Mouse (Mus musculus) MEL (cell line): ENCODE data around the gene Cyp26a1. TPM values are rescaled to one million over a fixed set of nuclear protein-coding genes. Genes with fewer than 3 reads are reported as not detected.

Experiments used
- DNase-seq: peaks from one replicate; pipeline ENCODE4 v3.0.0; 2011; ENCODE audit warnings: low read depth, low spot score
- H3K27ac ChIP-seq: 2 replicates; pipeline ENCODE4 v1.5.1; 2012; ENCODE audit warnings: low read depth, mild to moderate bottlenecking, control low read depth, low read length, moderate library complexity; ENCODE audit not compliant: control insufficient read depth
- H3K27me3 ChIP-seq, 2 experiments: fragments of 150-350 bp in 1 of 2; sonication (generic) in 1 of 2; 2 replicates each; pipeline ENCODE4 v1.6.1; 2012; ENCODE audit warnings: low read length in 2 of 2, mild to moderate bottlenecking in 2 of 2, improper control_type of control experiment in 1 of 2, moderate library complexity in 1 of 2; ENCODE audit not compliant: insufficient read depth in 2 of 2, control insufficient read depth in 1 of 2
- H3K36me3 ChIP-seq, 2 experiments: 2 replicates each; pipeline ENCODE4 v1.6.1; 2012 to 2014; ENCODE audit warnings: low read length in 2 of 2, improper control_type of control experiment in 1 of 2, inconsistent platforms in 1 of 2, mild to moderate bottlenecking in 1 of 2; ENCODE audit not compliant: insufficient read depth in 2 of 2, control insufficient read depth in 1 of 2
- H3K4me1 ChIP-seq, 2 experiments: fragments of 150-350 bp in 1 of 2; sonication (generic) in 1 of 2; 2 replicates each; pipeline ENCODE4 v1.6.1; 2012; ENCODE audit warnings: low read length in 2 of 2, improper control_type of control experiment in 1 of 2, mild to moderate bottlenecking in 1 of 2; ENCODE audit not compliant: insufficient read depth in 2 of 2, control insufficient read depth in 1 of 2
- H3K4me3 ChIP-seq, 2 experiments: fragments of 150-350 bp in 1 of 2; sonication (generic) in 1 of 2; 2 replicates each; pipeline ENCODE4 v1.5.1; 2012; ENCODE audit warnings: low read depth in 2 of 2, low read length in 2 of 2, mild to moderate bottlenecking in 2 of 2, moderate library complexity in 2 of 2, control low read depth in 1 of 2, improper control_type of control experiment in 1 of 2; ENCODE audit not compliant: control insufficient read depth in 1 of 2, insufficient read depth in 1 of 2
- H3K79me2 ChIP-seq: 2 replicates; pipeline ENCODE4 v1.6.1; 2012; ENCODE audit warnings: mild to moderate bottlenecking, low read length, moderate library complexity; ENCODE audit not compliant: control insufficient read depth, poor library complexity, insufficient read depth
- H3K9ac ChIP-seq: 2 replicates; pipeline ENCODE4 v1.6.1; 2012; ENCODE audit warnings: low read depth, mild to moderate bottlenecking, control low read depth, low read length, moderate library complexity; ENCODE audit not compliant: control insufficient read depth, poor library complexity, severe bottlenecking
- H3K9me3 ChIP-seq: fragments of 150-350 bp; sonication (generic); replicated peaks from 2 replicates; pipeline ENCODE4 v1.6.1; 2012; ENCODE audit warnings: mild to moderate bottlenecking, low read length, improper control_type of control experiment, moderate library complexity; ENCODE audit not compliant: insufficient read depth
- BHLHE40 ChIP-seq: IDR thresholded peaks from 2 replicates; pipeline ENCODE4 v1.6.1; 2012; ENCODE audit warnings: low read depth, mild to moderate bottlenecking, inconsistent platforms, low read length, improper control_type of control experiment, borderline replicate concordance
- CTCF ChIP-seq, 3 experiments: IDR thresholded peaks in 2 of 3; conservative IDR thresholded peaks in 1 of 3; 2 replicates each; pipeline ENCODE4 v1.5.1; 2011 to 2012; ENCODE audit warnings: low read length in 3 of 3, low read depth in 2 of 3, mild to moderate bottlenecking in 2 of 3, improper control_type of control experiment in 1 of 3, inconsistent platforms in 1 of 3, mixed read lengths in 1 of 3, moderate library complexity in 1 of 3; ENCODE audit not compliant: control insufficient read depth in 1 of 3, insufficient read depth in 1 of 3, poor library complexity in 1 of 3, severe bottlenecking in 1 of 3
- ETS1 ChIP-seq: IDR thresholded peaks from 2 replicates; pipeline ENCODE4 v1.6.1; 2012; ENCODE audit warnings: low read depth, mild to moderate bottlenecking, inconsistent platforms, low read length, improper control_type of control experiment, moderate library complexity
- GATA1 ChIP-seq: IDR thresholded peaks from 2 replicates; pipeline ENCODE4 v1.6.1; 2011; ENCODE audit warnings: low read depth, low read length, improper control_type of control experiment
- JUND ChIP-seq: IDR thresholded peaks from 2 replicates; pipeline ENCODE4 v1.6.1; 2011; ENCODE audit warnings: low read depth, mild to moderate bottlenecking, improper control_type of control experiment, low read length
- KAT2A ChIP-seq: conservative IDR thresholded peaks from 2 replicates; pipeline ENCODE4 v1.6.1; 2012; ENCODE audit warnings: low read depth, low read length, improper control_type of control experiment, inconsistent platforms
- MAX ChIP-seq: IDR thresholded peaks from 2 replicates; pipeline ENCODE4 v1.6.1; 2011; ENCODE audit warnings: low read length, improper control_type of control experiment
- MXI1 ChIP-seq: IDR thresholded peaks from 2 replicates; pipeline ENCODE4 v1.6.1; 2011; ENCODE audit warnings: mild to moderate bottlenecking, low read depth, low read length, improper control_type of control experiment
- MYB ChIP-seq: IDR thresholded peaks from 2 replicates; pipeline ENCODE4 v1.6.1; 2011; ENCODE audit warnings: mild to moderate bottlenecking, low read depth, low read length, improper control_type of control experiment
- MYC ChIP-seq: IDR thresholded peaks from 2 replicates; pipeline ENCODE4 v1.6.1; 2011; ENCODE audit warnings: low read depth, mild to moderate bottlenecking, low read length, improper control_type of control experiment, moderate library complexity
- NRF1 ChIP-seq: IDR thresholded peaks from 2 replicates; pipeline ENCODE4 v1.6.1; 2014; ENCODE audit warnings: low read depth, mild to moderate bottlenecking, inconsistent platforms, low read length, improper control_type of control experiment, moderate library complexity; ENCODE audit not compliant: poor library complexity, insufficient read depth, severe bottlenecking
- POLR2AphosphoS2 ChIP-seq: IDR thresholded peaks from 2 replicates; pipeline ENCODE4 v1.6.1; 2011; ENCODE audit warnings: low read length, improper control_type of control experiment
- RCOR1 ChIP-seq: IDR thresholded peaks from 2 replicates; pipeline ENCODE4 v1.6.1; 2012; ENCODE audit warnings: low read depth, mild to moderate bottlenecking, inconsistent platforms, low read length, improper control_type of control experiment
- SIN3A ChIP-seq: IDR thresholded peaks from 2 replicates; pipeline ENCODE4 v1.6.1; 2012; ENCODE audit warnings: low read length, improper control_type of control experiment, inconsistent platforms
- TBP ChIP-seq: IDR thresholded peaks from 2 replicates; pipeline ENCODE4 v1.8.0; 2011; ENCODE audit warnings: low read depth, low read length, improper control_type of control experiment
- UBTF ChIP-seq: IDR thresholded peaks from 2 replicates; pipeline ENCODE4 v1.6.1; 2012; ENCODE audit warnings: low read depth, mild to moderate bottlenecking, inconsistent platforms, low read length, improper control_type of control experiment, moderate library complexity, borderline replicate concordance; ENCODE audit not compliant: insufficient read depth
- USF2 ChIP-seq, 2 experiments: IDR thresholded peaks; 2 replicates each; pipeline ENCODE4 v1.6.1; 2011 to 2012; ENCODE audit warnings: improper control_type of control experiment in 2 of 2, low read length in 2 of 2, borderline replicate concordance in 1 of 2, inconsistent platforms in 1 of 2, low read depth in 1 of 2, mild to moderate bottlenecking in 1 of 2; ENCODE audit not compliant: insufficient read depth in 1 of 2
- ZKSCAN1 ChIP-seq: IDR thresholded peaks from 2 replicates; pipeline ENCODE4 v1.6.1; 2012; ENCODE audit warnings: low read depth, mild to moderate bottlenecking, inconsistent platforms, low read length, improper control_type of control experiment, moderate library complexity
- ZMIZ1 ChIP-seq: IDR thresholded peaks from 2 replicates; pipeline ENCODE4 v1.6.1; 2012; ENCODE audit warnings: low read depth, mild to moderate bottlenecking, inconsistent platforms, low read length, improper control_type of control experiment, moderate library complexity
- polyA plus RNA-seq, 2 experiments: library from polyadenylated mRNA; stranded (reverse) in 1 of 2; unstranded in 1 of 2; fragments of >175 nt in 1 of 2; fragments of >200 nt in 1 of 2; gene quantifications; 2 replicates each; pipeline versions ENCODE4 v1.2.1 to v1.2.4; 2012; ENCODE audit warnings: low replicate concordance in 2 of 2, low read depth in 1 of 2; ENCODE audit not compliant: insufficient read length in 2 of 2, insufficient read depth in 1 of 2, missing spikeins in 1 of 2
- total RNA-seq: library from RNA; depleted of rRNA; stranded (reverse); fragments of 300-350 nt; gene quantifications from 2 replicates; pipeline ENCODE4 v1.2.3, GENCODE M21; 2012

Cyp26a1 gene
- total and polyA plus RNA-seq, 3 experiments, result not detected

- Histone ChIP-seq H3K27me3 (no peaks in the 10 kb centered on the region), H3K27ac (peak overlapping the region; percentile 10; the same call in 1 of the 2 replicates), H3K36me3 (peaks cover 0 to 16% of the 10 kb centered on the region in 2 experiments; a peak in 3 of 4 replicates), H3K9ac (no peak overlapping the region), H3K9me3 (no peaks in the 10 kb centered on the region), H3K4me3 (no peak overlapping the region), H3K4me1 (peaks cover 8% of the 10 kb centered on the region in 2 experiments), H3K79me2 (no peaks in the 10 kb centered on the region)
- TF ChIP-seq ZKSCAN1 (peak; percentile 71; the same call in 1 of the 2 replicates), BHLHE40 (0 out of 2 replicates have a peak, but pooled peaks have one; percentile 32), TBP (no peak), MYC (0 out of 2 replicates have a peak, but pooled peaks have one; percentile 50), MAX (peak; percentile 29; the same call in 1 of the 2 replicates), GATA1 (0 out of 2 replicates have a peak, but pooled peaks have one; percentile 19), CTCF (IDR thresholded peaks at IDR 0.05 in 2 of 3, conservative IDR thresholded peaks at IDR 0.05 in 1 of 3; ENCODE audit: control insufficient read depth in 1 of 3, insufficient read depth in 1 of 3, low read depth in 2 of 3, low read length in 3 of 3, poor library complexity in 1 of 3, severe bottlenecking in 1 of 3) (no peak), ETS1 (peak; percentile 50; the same call in 1 of the 2 replicates), RCOR1 (no peak)
- peak; percentile 72 for DNase-seq
Measured at GRCm38 (mm10) chr19:37673393-37673792, 24.2 kb upstream of the Cyp26a1 start.

- Histone ChIP-seq H3K4me1 (no peaks in the 10 kb centered on the region), H3K79me2 (no peaks in the 10 kb centered on the region), H3K27ac (no peak within 1 kb of the TSS), H3K4me3 (no peak within 1 kb of the TSS), H3K9ac (no peak within 1 kb of the TSS), H3K9me3 (no peaks in the 10 kb centered on the region), H3K36me3 (peaks cover 0 to 4% of the 10 kb centered on the region in 2 experiments; a peak in 2 of 4 replicates), H3K27me3 (no peaks in the 10 kb centered on the region)
- DNase-seq, result no peak
- no peak for TF ChIP-seq USF2 (IDR thresholded peaks at IDR 0.05; ENCODE audit: borderline replicate concordance in 1 of 2, insufficient read depth in 1 of 2, low read depth in 1 of 2, low read length in 2 of 2)
- TF ChIP-seq UBTF, result no peak
- TF ChIP-seq MYB, result no peak
- no peak for TF ChIP-seq NRF1
- TF ChIP-seq SIN3A, result no peak
- TF ChIP-seq KAT2A, result no peak
- no peak for TF ChIP-seq TBP
- no peak for TF ChIP-seq ZMIZ1
- no peak for TF ChIP-seq POLR2AphosphoS2
- no peak for TF ChIP-seq MXI1
- TF ChIP-seq JUND, result no peak
Measured at GRCm38 (mm10) chr19:37685281-37685680, 12.3 kb upstream of the Cyp26a1 start, which contains the start of gene Cyp26c1. Cyp26c1 (plus strand) TSS chr19:37685581.
